Mouse (Mus musculus) heart, adult 2 months (tissue): ENCODE results near the gene Tmem125.

Experiments
- CTCF ChIP-seq: fragments of 200-600 bp; IDR thresholded peaks from 2 replicates; pipeline ENCODE4 v1.8.1; 2022; ENCODE audit warnings: antibody characterized with exemption, mild to moderate bottlenecking, moderate library complexity
- EP300 ChIP-seq: fragments of 200-500 bp; IDR thresholded peaks from 2 replicates; pipeline ENCODE4 v1.6.1; 2011; ENCODE audit warnings: low read depth, low read length, control low read depth; ENCODE audit not compliant: insufficient read depth
- POLR2A ChIP-seq: fragments of 200-500 bp; IDR thresholded peaks from 2 replicates; pipeline ENCODE4 v1.6.1; 2011; ENCODE audit warnings: mild to moderate bottlenecking, low read depth, low read length, control low read depth; ENCODE audit not compliant: insufficient read depth

GRCm38 (mm10) chr4:118543158-118543530 is 700 bp downstream of the Tmem125 start:
- TF ChIP-seq EP300 (no peak), CTCF (0 out of 2 replicates have a peak, but pooled peaks have one; percentile 6), POLR2A (no peak)
